Mouse (Mus musculus) ES-E14 (cell line): Measurements from ENCODE around the gene Duoxa1. TPM values are rescaled to one million over a fixed set of nuclear protein-coding genes. Genes with fewer than 3 reads are reported as not detected.

Experiments used
- DNase-seq: peaks from one replicate; pipeline ENCODE4 v3.0.0-alpha.2; 2013; ENCODE audit warnings: low read depth, low spot score
- H3K27ac ChIP-seq: 2 replicates; pipeline ENCODE4 v1.5.1; 2012; ENCODE audit warnings: low read depth, mild to moderate bottlenecking, low read length, moderate library complexity, mixed read lengths; ENCODE audit not compliant: poor library complexity, insufficient read depth, severe bottlenecking
- H3K36me3 ChIP-seq: 2 replicates; pipeline ENCODE4 v1.6.1; 2012; ENCODE audit warnings: mild to moderate bottlenecking, low read length, moderate library complexity, mixed read lengths; ENCODE audit not compliant: control insufficient read depth, poor library complexity, insufficient read depth, severe bottlenecking
- H3K4me1 ChIP-seq, 2 experiments: fragments of 150-350 bp in 1 of 2; sonication (generic) in 1 of 2; 2 replicates each; pipeline ENCODE4 v1.6.1; 2012; ENCODE audit warnings: low read length in 2 of 2, mild to moderate bottlenecking in 1 of 2, mixed read lengths in 1 of 2; ENCODE audit not compliant: control insufficient read depth in 2 of 2, insufficient read depth in 2 of 2, poor library complexity in 1 of 2
- H3K4me3 ChIP-seq, 2 experiments: fragments of 150-350 bp in 1 of 2; sonication (generic) in 1 of 2; 2 replicates each; pipeline ENCODE4 v1.5.1; 2012; ENCODE audit warnings: low read length in 2 of 2, low read depth in 1 of 2, mild to moderate bottlenecking in 1 of 2, mixed read lengths in 1 of 2; ENCODE audit not compliant: insufficient read depth in 1 of 2, poor library complexity in 1 of 2, severe bottlenecking in 1 of 2
- H3K9ac ChIP-seq: 2 replicates; pipeline ENCODE4 v1.6.1; 2012; ENCODE audit warnings: low read depth, mild to moderate bottlenecking, low read length, mixed read lengths; ENCODE audit not compliant: poor library complexity, insufficient read depth, severe bottlenecking
- H3K9me3 ChIP-seq: fragments of 150-350 bp; sonication (generic); 2 replicates; pipeline ENCODE4 v1.6.1; 2012; ENCODE audit warnings: low read depth, mild to moderate bottlenecking, low read length; ENCODE audit not compliant: control insufficient read depth, insufficient read depth
- CHD2 ChIP-seq: IDR thresholded peaks from 2 replicates; pipeline ENCODE4 v1.6.1; 2014; ENCODE audit warnings: mild to moderate bottlenecking, low read depth, low read length, inconsistent platforms
- HCFC1 ChIP-seq: IDR thresholded peaks from 2 replicates; pipeline ENCODE4 v1.6.1; 2012; ENCODE audit warnings: low read length, inconsistent platforms, borderline replicate concordance; ENCODE audit not compliant: insufficient read depth
- MAFK ChIP-seq: IDR thresholded peaks from 2 replicates; pipeline ENCODE4 v1.6.1; 2014; ENCODE audit warnings: mild to moderate bottlenecking, low read depth, low read length, inconsistent platforms; ENCODE audit not compliant: insufficient read depth
- ZC3H11A ChIP-seq: IDR thresholded peaks from 2 replicates; pipeline ENCODE4 v1.6.1; 2012; ENCODE audit warnings: low read depth, mild to moderate bottlenecking, inconsistent platforms, low read length, borderline replicate concordance
- ZNF384 ChIP-seq: IDR thresholded peaks from 2 replicates; pipeline ENCODE4 v1.6.1; 2012; ENCODE audit warnings: low read depth, low read length, inconsistent platforms
- in situ Hi-C, 2 experiments: fragments of 600-800 bp; cut with MboI; formaldehyde crosslinking; loops; one replicate each; pipeline ENCODE4 v1.15.1; 2025; ENCODE audit warnings: low sequenced_read_pairs in 2 of 2, inconsistent platforms in 1 of 2; ENCODE audit not compliant: unreplicated experiment in 2 of 2
- total RNA-seq: library from RNA; depleted of rRNA; stranded (reverse); fragments of 300-350 nt; gene quantifications from 2 replicates; pipeline ENCODE4 v1.2.3, GENCODE M21; 2012; rRNA removed

Gene Duoxa1
- total RNA-seq, 1 experiment, result 1.3 TPM

- Histone ChIP-seq H3K4me3 (no peak overlapping the region), H3K27ac (no peak overlapping the region), H3K9me3 (no peaks in the 10 kb centered on the region), H3K9ac (no peak overlapping the region), H3K4me1 (no peaks in the 10 kb centered on the region), H3K36me3 (peaks cover 8% of the 10 kb centered on the region; the same call in 1 of the 2 replicates)
- TF ChIP-seq MAFK (no peak), CHD2 (no peak), HCFC1 (no peak), ZC3H11A (no peak), ZNF384 (no peak)
- in situ Hi-C loops, result no loop called here
- no peak for DNase-seq
These were observed 52.8 kb downstream of the Duoxa1 start for GRCm38 (mm10) chr2:122260729-122261128.

- no peaks in the 10 kb centered on the region for H3K4me1 ChIP-seq
- no peak overlapping the region for H3K4me3 ChIP-seq
- no peak overlapping the region for H3K9ac ChIP-seq
- in situ Hi-C loops, result no loop called here
- no peak for DNase-seq
- TF ChIP-seq CHD2, result no peak
- TF ChIP-seq HCFC1, result no peak
- TF ChIP-seq MAFK, result no peak
- no peak for TF ChIP-seq ZNF384
- TF ChIP-seq ZC3H11A, result no peak
- no peak overlapping the region for H3K27ac ChIP-seq
- no peaks in the 10 kb centered on the region for H3K9me3 ChIP-seq
- 0 out of 2 replicates have a peak, but pooled peaks cover 3% of the 10 kb centered on the region for H3K36me3 ChIP-seq
These were observed 57.5 kb downstream of the Duoxa1 start for GRCm38 (mm10) chr2:122255997-122256396.

Other genes starting within 250 kb of the Duoxa1 start
- 15.4 and 18.2 TPM in 2 replicates for gene Spg11, start 195.3 kb downstream of the Duoxa1 start, total RNA-seq
- 38.4 and 73.8 TPM in 2 replicates for gene B2m, start 166.0 kb downstream of the Duoxa1 start, total RNA-seq
- gene Trim69, start 153.0 kb downstream of the Duoxa1 start, total RNA-seq, result not detected in 2 replicates
- gene Patl2, start 127.5 kb downstream of the Duoxa1 start, total RNA-seq, result 1.3 and 2.3 TPM in 2 replicates
- 0.53 and 1.9 TPM in 2 replicates for gene Terb2, start 127.5 kb downstream of the Duoxa1 start, total RNA-seq
- 18.3 and 26.0 TPM in 2 replicates for gene Sord, start 79.0 kb downstream of the Duoxa1 start, total RNA-seq
- gene Duox2, start 15.3 kb downstream of the Duoxa1 start, total RNA-seq, result 0.13 and 0.42 TPM in 2 replicates
- gene Duoxa2, start 14.8 kb downstream of the Duoxa1 start, total RNA-seq, result 0.49 and 0.95 TPM in 2 replicates
- 0.76 and 1.0 TPM in 2 replicates for gene Duox1, start 1.9 kb upstream of the Duoxa1 start, total RNA-seq
- 9.2 and 16.6 TPM in 2 replicates for gene Shf, start 55.4 kb upstream of the Duoxa1 start, total RNA-seq
- 0.16 and 0.36 TPM in 2 replicates for gene Slc28a2, start 112.7 kb upstream of the Duoxa1 start, total RNA-seq
- gene Gm14085, start 171.2 kb upstream of the Duoxa1 start, total RNA-seq, result not detected in 2 replicates